Mouse (Mus musculus): ENCODE results near the gene Dlx5. TPM values are rescaled to one million over a fixed set of nuclear protein-coding genes. Genes with fewer than 3 reads are reported as not detected.

Gene Dlx5
- polyA plus RNA-seq, 1 experiment from 2014 or later: 3.9 TPM

- Histone ChIP-seq H3K4me1 (ENCODE audit: control insufficient read depth, insufficient read depth, low read length) (no peaks in the 10 kb centered on the region), H3K4me3 (replicated peaks; ENCODE audit: low read length) (no peak overlapping the region), H3K27ac (ENCODE audit: low read length) (no peak overlapping the region), H3K9ac (ENCODE audit: low read length) (no peak overlapping the region), H3K9me3 (replicated peaks; ENCODE audit: control insufficient read depth, low read length) (no peaks in the 10 kb centered on the region), H3K4me2 (ENCODE audit: low read depth, low read length) (no peak overlapping the region), H3K27me3 (ENCODE audit: control insufficient read depth, insufficient read depth, low read length) (peaks cover 60% of the 10 kb centered on the region), H3K36me3 (ENCODE audit: control insufficient read depth, insufficient read depth, low read length) (no peaks in the 10 kb centered on the region)
- WGBS: 16% methylated on average over 4 of the region's 4 CpGs
- no peak for ATAC-seq (ENCODE audit: insufficient read depth, low FRiP score)
Observed at GRCm38 (mm10) chr6:6848541-6848940, 33.3 kb downstream of the Dlx5 start.

- Histone ChIP-seq H3K4me2 (ENCODE audit: low read depth, low read length) (no peak overlapping the region), H3K27me3 (ENCODE audit: control insufficient read depth, insufficient read depth, low read length) (no peaks in the 10 kb centered on the region), H3K4me3 (replicated peaks; ENCODE audit: low read length) (no peak overlapping the region), H3K27ac (ENCODE audit: low read length) (no peak overlapping the region), H3K36me3 (ENCODE audit: control insufficient read depth, insufficient read depth, low read length) (no peaks in the 10 kb centered on the region), H3K9me3 (replicated peaks; ENCODE audit: control insufficient read depth, low read length) (no peaks in the 10 kb centered on the region), H3K4me1 (ENCODE audit: control insufficient read depth, insufficient read depth, low read length) (no peaks in the 10 kb centered on the region), H3K9ac (ENCODE audit: low read length) (no peak overlapping the region)
- 79% methylated on average over 3 of the region's 3 CpGs for WGBS
- no peak for ATAC-seq (ENCODE audit: insufficient read depth, low FRiP score)
Observed at GRCm38 (mm10) chr6:6833301-6833700, 48.6 kb downstream of the Dlx5 start.

- Histone ChIP-seq H3K4me2 (ENCODE audit: low read depth, low read length) (no peak overlapping the region), H3K4me3 (replicated peaks; ENCODE audit: low read length) (no peak overlapping the region), H3K9me3 (replicated peaks; ENCODE audit: control insufficient read depth, low read length) (no peaks in the 10 kb centered on the region), H3K27ac (ENCODE audit: low read length) (no peak overlapping the region), H3K27me3 (ENCODE audit: control insufficient read depth, insufficient read depth, low read length) (no peaks in the 10 kb centered on the region), H3K9ac (ENCODE audit: low read length) (no peak overlapping the region), H3K4me1 (ENCODE audit: control insufficient read depth, insufficient read depth, low read length) (no peaks in the 10 kb centered on the region), H3K36me3 (ENCODE audit: control insufficient read depth, insufficient read depth, low read length) (no peaks in the 10 kb centered on the region)
- ATAC-seq (ENCODE audit: insufficient read depth, low FRiP score): no peak
- WGBS: 63% methylated on average over 7 of the region's 7 CpGs
Observed at GRCm38 (mm10) chr6:6830446-6830845, 51.4 kb downstream of the Dlx5 start.

Other genes starting within 250 kb of the Dlx5 start
- gene Dlx6, start 18.8 kb downstream of the Dlx5 start, polyA plus RNA-seq (2015; fragmentation: Nextera tagmentation; extraction: Ambion mirVana): 0.27 and 0.47 TPM in 2 replicates
- gene Sdhaf3, start 73.9 kb upstream of the Dlx5 start, polyA plus RNA-seq (2015; fragmentation: Nextera tagmentation; extraction: Ambion mirVana): 4.5 and 5.1 TPM in 2 replicates

Measured in stomach, embryonic 16.5 days (tissue).